Mouse (Mus musculus): Measurements from ENCODE around the gene Ago1.
A peak's percentile ranks its signal among the peaks of the same experiment; 100 is the strongest.

Ago1 gene

DNA sequence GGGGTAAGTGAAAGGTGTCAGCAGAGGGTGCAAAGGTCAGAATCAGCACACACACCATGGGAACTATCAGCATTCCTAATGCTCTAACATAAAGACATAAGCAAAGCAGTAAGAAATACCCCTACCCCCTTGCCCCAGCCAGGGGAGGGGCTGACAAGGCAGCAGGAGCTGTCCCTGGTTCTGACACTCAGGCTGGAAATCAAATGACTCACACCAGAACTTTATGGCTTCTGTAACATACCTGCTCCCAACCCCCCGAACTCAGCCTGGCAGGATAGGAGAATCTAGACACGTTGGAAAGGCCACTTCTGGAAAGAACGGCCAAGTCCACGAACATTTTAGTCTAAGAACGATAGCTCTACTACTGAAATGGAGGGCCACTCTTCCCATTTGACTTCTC, 4.6 kb upstream of the Ago1 start:
- DNase-seq (ENCODE audit: low spot score): no peak

- DNase-seq (ENCODE audit: low spot score): no peak
Measured at GRCm38 (mm10) chr4:126469334-126469733, 951 bp upstream of the Ago1 start.

DNA sequence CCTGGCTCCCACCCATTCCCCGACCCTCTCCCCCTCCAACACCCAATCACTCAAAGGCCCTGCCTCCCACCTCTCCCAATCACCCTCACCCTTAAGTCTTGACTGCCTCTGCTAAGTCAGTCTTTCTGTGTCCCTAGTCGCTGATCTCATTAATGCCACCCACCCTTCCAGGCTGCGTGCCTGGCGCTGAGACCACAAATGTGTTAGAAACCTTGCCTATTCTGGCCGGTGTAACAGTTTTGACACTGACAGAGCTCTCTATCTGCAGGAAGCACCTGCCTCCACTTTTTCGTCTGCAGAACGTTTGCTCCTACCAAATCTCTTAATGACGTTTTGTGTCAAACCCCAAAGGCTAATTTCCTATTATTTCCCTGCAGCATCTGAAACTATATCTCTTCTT, 542 bp upstream of the Ago1 start:
- DNase-seq (ENCODE audit: low spot score): no peak

DNA sequence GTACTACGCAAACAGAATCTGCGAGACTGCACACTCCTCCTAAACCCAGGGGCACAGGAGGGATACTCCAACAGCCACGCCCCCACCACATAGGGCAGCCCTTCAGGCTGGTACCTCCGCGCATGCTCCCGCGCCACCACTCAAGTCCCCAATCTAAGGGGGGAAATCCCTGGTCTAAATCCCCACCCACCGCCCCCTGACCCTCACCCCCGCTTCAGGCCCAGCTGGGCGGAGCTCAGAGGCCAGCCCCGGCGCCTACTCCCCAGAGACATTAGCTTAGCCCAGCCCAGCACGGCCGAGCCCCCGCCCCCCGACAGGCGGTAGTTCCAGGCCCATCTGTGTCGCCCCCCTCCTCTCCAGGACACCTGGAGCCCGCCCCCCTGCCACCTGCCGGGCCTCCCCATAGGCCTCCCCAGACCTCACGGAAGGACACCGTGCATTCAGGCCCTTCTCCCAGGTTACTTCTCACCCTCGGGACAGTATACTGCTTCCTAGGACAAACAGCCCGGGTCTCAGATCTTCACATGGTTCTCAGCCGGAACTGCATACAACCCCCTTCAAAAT, 580 bp downstream of the Ago1 start:
- peak; percentile 62 for DNase-seq (ENCODE audit: low spot score)

- no peak for DNase-seq (ENCODE audit: low spot score)
Measured at GRCm38 (mm10) chr4:126466251-126466750, 2.1 kb downstream of the Ago1 start.

DNA sequence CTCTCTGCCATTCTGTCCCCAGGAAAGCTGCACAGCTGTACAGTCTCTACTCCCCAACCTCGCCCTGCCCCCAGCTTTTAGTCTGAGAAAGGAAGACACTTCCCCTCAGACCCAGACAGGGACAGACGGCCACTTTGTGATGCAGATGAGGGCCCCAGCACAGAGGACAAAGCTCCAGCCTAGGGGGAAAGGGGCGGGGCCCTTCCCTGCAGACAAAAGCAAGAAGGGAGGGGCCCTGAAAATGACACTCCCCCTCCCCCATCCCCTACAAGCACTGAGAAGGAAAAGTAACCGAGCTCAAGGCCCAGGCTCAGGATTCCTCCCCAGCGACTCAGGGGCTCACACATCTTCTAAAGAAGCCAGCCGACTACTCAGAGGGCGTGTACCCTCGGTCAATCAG, 2.5 kb downstream of the Ago1 start:
- DNase-seq (ENCODE audit: low spot score): no peak

- no peak for DNase-seq (ENCODE audit: low spot score)
Measured at GRCm38 (mm10) chr4:126464892-126465235, 3.5 kb downstream of the Ago1 start.

DNA sequence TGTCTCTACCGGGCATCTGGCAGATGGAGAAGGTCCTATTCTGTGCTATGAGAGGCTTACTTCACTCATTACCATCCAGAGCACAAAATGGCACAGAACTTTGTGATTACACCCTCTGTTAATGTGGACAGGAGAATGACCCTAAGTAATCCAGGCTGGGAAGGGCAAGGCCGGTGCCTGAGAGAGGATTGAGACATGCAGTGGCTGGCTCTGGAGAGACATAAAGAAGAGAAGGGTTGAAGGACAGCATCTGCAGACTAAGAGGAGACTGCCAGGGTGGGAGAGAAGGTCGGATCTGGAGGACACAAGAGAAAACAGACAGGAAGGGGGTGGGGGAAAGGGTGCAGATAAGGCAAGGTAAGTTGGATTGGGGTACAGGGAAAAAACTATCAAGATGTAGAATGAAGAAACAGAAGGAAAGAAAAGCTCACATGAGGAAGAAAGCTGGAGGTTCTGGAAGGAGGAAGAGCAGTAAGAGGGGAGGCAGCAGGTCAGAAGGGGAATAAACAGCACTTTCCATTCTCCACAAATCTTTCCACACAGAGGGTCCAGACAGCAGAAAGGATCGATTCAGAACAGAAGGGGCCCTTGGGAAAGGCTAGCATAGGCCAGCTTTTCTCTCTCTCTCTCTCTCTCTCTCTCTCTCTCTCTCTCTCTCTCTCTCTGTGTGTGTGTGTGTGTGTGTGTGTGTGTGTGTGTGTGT, 4.0 kb downstream of the Ago1 start:
- DNase-seq (ENCODE audit: low spot score): no peak

- no peak for DNase-seq (ENCODE audit: low spot score)
Measured at GRCm38 (mm10) chr4:126455441-126455840, 12.9 kb downstream of the Ago1 start.

DNA sequence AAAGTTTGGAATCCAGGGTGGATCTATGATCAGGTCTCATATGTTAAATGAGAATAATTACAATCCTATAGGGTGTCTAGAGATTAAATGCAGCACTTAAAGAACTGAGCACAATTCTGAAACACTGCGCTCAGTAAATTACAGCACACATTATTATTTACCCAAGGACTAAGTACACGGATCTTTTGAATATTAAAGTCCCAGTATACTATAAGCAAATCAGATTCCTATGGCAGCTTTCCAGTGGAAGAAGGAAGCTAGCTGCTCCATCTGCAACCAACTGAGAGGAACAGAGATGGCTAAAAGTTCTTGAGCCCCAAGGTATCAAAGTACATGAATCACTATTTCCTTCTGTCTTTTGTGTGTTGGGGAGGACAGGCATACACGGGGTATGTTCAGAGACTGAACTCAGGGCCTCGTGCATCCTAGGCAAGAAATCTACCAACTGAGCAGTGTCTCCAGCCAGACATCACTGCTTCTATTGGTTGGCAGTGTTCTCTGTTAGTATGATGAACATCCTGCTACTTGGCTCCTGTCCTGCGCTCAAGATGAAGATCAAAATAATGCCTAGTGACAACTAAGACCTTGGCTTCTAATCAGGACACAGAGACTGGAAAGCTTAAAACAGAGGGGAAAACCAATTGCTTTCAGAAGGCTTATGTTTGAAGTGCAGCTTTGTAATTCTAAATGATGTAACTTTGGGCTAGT, 13.7 kb downstream of the Ago1 start:
- DNase-seq (ENCODE audit: low spot score): peak; percentile 16

DNA sequence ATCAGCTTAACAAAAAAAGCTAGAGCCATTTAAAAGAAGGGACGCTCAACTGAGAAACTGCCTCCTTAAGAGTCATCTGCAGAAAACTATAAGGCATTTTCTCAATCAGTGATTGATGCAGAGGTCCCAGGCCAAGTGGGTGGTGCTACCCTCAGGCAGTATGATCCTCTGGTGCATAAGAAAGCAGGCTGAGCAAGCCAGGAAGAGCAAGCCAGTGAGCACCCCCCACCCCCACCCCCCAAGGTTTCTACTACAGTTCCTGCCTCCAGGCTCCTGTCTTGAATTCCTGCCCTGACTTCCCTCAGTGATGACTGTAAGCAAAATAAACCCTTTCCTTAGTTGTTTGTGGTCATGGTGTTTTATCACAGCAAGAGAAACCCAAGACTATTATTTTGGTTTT, 18.1 kb downstream of the Ago1 start:
- no peak for DNase-seq (ENCODE audit: low spot score)

DNA sequence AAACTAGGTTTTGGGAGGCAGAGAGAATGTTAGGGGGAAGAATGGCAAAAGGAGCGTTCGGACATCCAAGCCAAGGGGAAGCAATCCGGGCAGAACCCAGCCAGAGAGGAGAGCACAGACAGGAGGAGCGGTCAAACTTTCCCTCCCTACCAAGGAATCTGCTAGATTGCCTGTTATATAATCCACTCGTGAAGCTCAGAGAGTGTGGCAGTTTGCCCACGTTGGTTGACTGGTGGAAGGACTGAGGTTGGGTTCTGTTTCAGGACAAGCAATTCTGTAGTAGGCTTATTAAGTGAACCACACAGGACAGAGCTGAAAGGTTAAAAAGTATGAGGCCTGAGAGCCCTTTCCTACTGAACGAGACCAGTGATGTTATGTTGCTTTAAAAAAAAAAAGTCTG, 21.3 kb downstream of the Ago1 start:
- peak; percentile 35 for DNase-seq (ENCODE audit: low spot score)

DNA sequence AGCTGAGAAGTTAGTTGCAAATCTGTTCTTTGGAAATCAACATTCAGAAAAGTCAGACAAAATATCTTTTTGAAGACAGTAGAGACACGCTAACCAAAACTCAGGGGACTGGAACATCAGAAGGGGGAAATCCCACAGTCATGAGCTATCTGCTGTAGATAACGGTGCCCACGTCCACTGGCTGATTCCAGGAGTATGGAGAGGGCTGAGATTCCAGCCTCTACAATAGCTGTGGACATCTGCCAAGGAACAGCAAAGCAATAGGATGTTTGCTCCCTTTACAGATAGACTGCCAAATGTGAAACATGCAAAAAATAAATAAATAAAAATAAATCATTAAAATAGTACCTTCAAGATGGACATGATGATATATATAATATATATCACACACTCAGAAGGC, 23.9 kb downstream of the Ago1 start:
- DNase-seq (ENCODE audit: low spot score): no peak

DNA sequence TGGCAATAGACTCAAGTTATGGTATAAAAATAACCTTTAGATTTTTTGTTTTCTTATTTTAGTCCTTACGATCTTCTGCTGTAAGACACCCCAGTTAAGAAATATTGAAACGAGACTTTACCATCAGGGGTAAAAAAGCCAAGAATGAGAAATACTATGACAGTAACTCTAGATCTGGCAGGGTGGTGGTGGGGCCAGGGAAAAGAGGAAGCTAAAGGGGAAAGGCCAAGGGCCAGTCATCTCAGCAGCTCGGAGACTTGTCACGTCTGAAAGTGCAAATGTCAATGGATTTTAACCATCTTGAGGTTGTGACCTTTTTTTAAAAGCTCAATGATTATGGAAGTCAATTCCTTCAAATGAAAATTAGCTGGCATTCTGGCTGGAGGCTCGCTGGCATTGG, 30.1 kb downstream of the Ago1 start:
- DNase-seq (ENCODE audit: low spot score): no peak

DNA sequence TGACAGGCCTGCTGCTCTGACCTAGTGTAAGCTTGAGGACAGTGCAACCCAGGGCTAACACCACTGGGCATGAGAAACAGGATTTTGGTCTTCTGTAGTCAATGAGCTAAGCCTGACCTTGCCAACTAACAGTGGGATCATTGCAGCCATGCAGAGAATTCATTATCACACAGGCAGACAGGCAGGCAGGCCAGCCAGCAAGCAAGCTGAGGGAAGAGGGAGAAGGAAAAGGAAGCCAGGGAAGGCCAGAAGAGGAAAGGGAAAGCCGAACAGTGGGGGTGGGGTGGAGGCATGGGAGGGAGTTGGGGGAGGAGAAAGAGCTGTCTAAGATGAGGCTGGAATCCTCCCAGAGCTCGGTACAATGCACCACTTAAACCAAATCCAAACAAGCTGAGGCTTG, 32.1 kb downstream of the Ago1 start:
- no peak for DNase-seq (ENCODE audit: low spot score)

DNA sequence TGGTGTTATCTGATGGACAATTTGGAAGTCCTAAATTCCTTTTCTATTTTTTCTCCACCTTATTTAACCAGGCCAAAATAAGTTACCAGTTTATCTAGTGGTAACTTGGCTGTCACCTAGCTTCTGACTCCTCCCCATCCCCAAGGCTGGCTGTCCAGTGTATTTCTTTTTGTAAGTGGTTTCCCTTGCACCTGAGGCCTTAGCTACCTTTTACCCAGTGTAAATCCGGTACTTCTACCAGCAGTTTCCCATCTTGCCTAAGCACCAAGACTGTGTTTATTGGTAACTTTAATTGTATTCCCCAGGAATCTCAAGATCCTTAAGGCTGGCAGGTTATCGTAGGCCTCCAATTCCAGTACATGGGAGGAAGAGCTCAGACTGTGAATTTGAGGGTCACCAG, 34.3 kb downstream of the Ago1 start:
- no peak for DNase-seq (ENCODE audit: low spot score)

DNA sequence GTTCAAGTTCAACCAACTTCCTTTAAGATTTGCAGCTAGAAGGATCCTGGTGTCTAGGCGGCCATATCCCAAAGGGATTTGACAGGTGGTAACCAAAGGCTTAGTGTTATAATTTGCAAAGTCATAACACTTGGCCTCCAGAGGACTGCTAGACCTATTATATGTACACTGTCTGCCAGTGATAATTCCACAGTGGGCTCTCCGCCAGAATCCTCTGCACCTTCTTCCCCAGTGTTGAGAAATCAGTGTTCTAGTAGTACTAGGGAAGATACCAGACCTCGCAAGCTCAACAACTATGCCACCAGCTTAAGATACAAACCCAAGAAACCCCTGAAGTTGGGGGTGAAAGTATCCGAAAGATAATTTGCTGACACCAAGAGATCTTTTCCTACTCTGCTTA, 35.2 kb downstream of the Ago1 start:
- no peak for DNase-seq (ENCODE audit: low spot score)

GRCm38 (mm10) chr4:126431746-126432145, 36.6 kb downstream of the Ago1 start:
- no peak for DNase-seq (ENCODE audit: low spot score)

DNA sequence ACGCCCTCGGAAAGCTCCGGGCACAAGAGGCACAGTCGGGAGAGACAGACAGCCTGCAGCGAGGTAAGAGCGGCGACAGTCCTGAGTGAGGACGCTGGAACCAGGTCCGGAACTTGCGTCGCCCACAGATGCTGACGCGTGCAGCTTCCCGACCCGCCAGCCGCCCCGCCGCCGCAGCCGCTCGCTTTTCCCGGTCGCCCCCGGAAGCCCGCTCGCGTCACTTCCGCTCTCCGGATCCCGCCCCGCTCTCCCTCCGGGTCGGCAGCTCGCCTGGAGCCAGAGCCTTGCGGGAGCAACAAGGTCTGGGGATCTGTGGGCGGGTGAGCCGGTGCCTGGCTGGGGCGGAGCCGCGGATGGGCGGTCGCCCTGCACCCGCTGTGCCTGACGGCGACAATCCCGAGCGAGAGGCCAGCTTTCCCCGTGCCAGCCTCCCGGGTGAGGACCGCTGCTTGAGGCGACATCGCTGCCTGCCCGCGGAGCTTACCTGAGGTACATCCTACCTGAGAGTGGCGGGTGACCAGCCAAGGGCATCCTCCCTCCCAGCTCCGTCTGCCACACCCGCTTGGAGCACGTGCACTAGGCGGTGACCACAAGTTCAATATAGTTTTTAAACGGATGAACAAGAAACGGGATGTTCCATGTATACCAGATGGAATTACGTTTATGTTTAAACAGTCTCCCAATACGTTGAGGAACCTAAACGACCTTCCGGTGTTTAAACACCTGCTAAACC, 38.9 kb downstream of the Ago1 start, which contains the start of gene Ago3:
Gene Ago3 (minus strand): TSS at position 210 of the 733 bp plus-strand sequence.
- peak; percentile 96 for DNase-seq (ENCODE audit: low spot score)

DNA sequence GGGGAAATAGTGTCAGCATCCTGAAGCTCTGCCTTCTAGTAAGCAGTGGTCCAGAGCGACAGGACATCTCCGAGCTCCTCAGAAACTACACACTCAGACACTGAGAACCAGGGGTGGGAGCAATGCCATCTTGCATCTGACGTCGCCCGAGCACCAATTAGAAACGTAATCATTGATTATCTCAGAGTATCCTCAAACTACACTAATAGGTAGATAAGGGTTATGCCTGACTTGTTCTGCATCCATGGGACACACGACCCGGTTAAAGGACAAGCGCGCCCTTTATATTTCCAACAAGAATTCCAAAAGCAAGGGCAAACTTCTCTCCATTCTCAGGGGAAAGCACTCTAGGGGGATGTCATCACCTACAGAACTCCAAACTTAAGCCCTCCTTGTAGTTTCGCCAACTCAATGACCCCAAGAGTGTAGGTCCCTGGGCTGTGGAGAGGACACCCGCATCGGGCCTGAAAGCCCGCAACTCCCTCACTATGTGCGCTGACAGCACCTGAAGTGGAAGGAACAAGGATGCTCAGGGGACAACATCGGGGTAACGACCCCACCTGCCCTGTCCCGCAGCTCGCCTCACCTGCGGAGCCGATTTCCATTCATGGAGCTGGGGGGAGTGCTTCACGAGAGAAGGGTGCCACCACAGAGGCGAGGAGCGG, 39.6 kb downstream of the Ago1 start:
- no peak for DNase-seq (ENCODE audit: low spot score)

DNA sequence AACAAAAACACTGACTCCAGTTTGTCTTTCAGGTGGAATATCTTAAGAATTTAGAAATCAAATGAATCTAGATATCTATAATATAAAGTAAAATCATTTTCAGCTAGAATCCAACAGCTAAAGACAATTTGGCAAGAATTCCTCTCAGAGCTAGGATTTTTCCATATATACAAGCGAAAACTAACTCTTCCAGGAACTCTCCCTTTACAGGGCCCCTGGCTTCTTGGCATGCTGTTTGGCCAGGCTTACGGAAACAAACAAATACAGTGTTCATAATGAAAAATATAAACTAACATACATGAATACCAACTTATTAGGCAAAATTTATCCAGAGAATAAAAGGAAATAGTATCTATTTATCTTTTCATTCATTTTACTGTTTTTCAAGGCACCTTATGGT, 44.5 kb downstream of the Ago1 start:
- DNase-seq (ENCODE audit: low spot score): no peak

DNA sequence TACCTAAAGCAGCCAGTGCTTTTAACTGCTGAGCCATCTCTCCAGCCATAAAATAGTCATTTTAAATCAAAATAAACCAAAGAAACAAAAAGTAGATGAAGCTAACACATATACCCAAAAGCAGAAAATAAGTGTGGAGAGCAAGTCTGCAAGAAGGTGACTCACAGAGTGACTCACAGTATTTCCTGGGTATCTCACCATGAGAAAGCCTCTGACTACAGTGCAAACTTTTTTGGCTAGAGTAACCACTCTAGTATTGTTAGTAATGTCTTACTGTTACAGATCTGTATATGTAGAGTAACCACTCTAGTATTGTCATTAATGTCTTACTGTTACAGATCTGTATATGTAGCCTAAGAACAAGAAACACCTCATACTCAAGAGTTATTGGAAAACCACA, 52.7 kb downstream of the Ago1 start:
- DNase-seq (ENCODE audit: low spot score): no peak

Measured in lung, postnatal 25 days (tissue).